Mouse (Mus musculus) intestine, embryonic 14.5 days (tissue): ENCODE data around the gene Olfr628. TPM values are rescaled to one million over a fixed set of nuclear protein-coding genes. Genes with fewer than 3 reads are reported as not detected.
"Not testable (repeated sequence)": the region's sequence is repeated elsewhere in the genome, so short reads cannot be mapped to it uniquely, and the experiment has no call there.

ENCODE experiments used
- ATAC-seq: fragments of 200-750 bp; cut with Nextera tagmentation; replicated peaks from 2 replicates; pipeline ENCODE4 v1.8.0; 2017; ENCODE audit warnings: low read depth, moderate number of reproducible peaks, moderate TSS enrichment, moderate library complexity; ENCODE audit not compliant: low FRiP score, low TSS enrichment
- DNase-seq: peaks from one replicate; pipeline ENCODE4 v3.0.0-alpha.2; 2018; ENCODE audit warnings: low spot score
- H3K27ac ChIP-seq: fragments of 300-500 bp; sonication (generic); 2 replicates; pipeline ENCODE4 v1.5.1; 2014; ENCODE audit warnings: low read depth, mild to moderate bottlenecking, control low read depth
- H3K27me3 ChIP-seq: fragments of 300-500 bp; sonication (generic); replicated peaks from 2 replicates; pipeline ENCODE4 v1.6.1; 2014; ENCODE audit warnings: low read length, control low read depth; ENCODE audit not compliant: control insufficient read depth, insufficient read depth
- H3K36me3 ChIP-seq: fragments of 300-500 bp; sonication (generic); 2 replicates; pipeline ENCODE4 v1.6.1; 2014; ENCODE audit warnings: low read length, control low read depth; ENCODE audit not compliant: control insufficient read depth, insufficient read depth
- H3K4me1 ChIP-seq: fragments of 300-500 bp; sonication (generic); replicated peaks from 2 replicates; pipeline ENCODE4 v1.6.1; 2014; ENCODE audit warnings: low read length, control low read depth, mixed read lengths; ENCODE audit not compliant: control insufficient read depth, insufficient read depth
- H3K4me2 ChIP-seq: fragments of 300-500 bp; sonication (generic); 2 replicates; pipeline ENCODE4 v1.6.1; 2014; ENCODE audit warnings: low read length
- H3K4me3 ChIP-seq: fragments of 300-500 bp; sonication (generic); 2 replicates; pipeline ENCODE4 v1.5.1; 2014; ENCODE audit warnings: low read depth, low read length, control low read depth, mixed read lengths
- H3K9ac ChIP-seq: fragments of 300-500 bp; sonication (generic); 2 replicates; pipeline ENCODE4 v1.6.1; 2014; ENCODE audit warnings: mild to moderate bottlenecking, low read length
- H3K9me3 ChIP-seq: fragments of 300-500 bp; sonication (generic); 2 replicates; pipeline ENCODE4 v1.6.1; 2016; ENCODE audit warnings: low read length, control low read depth; ENCODE audit not compliant: control insufficient read depth
- WGBS: fragments of 180-500 bp; shearing (Covaris S2); extraction: QIAGEN DNeasy Blood & Tissue Kit; methylation state at CpG from one replicate; pipeline ENCODE4 v1.1.7; 2014; 5-methylcytosine and 5-hydroxymethylcytosine counted together
- polyA plus RNA-seq: library from polyadenylated mRNA; unstranded; fragments of >200 nt; fragmentation: Nextera tagmentation; extraction: Ambion mirVana; gene quantifications from 2 replicates; pipeline ENCODE4 v1.2.1, GENCODE M21; 2014

Gene Olfr628
- not detected in 2 replicates for polyA plus RNA-seq

GRCm38 (mm10) chr7:103730074-103730473, at the start of gene Olfr628:
Gene Olfr628, plus strand, starts transcription at chr7:103730374.
- no peak for DNase-seq
- Histone ChIP-seq H3K4me2 (no peak within 1 kb of the TSS), H3K4me1 (no peaks in the 10 kb centered on the region), H3K9me3 (no peaks in the 10 kb centered on the region), H3K27me3 (no peaks in the 10 kb centered on the region), H3K9ac (no peak within 1 kb of the TSS), H3K4me3 (no peak within 1 kb of the TSS), H3K27ac (no peak within 1 kb of the TSS), H3K36me3 (no peaks in the 10 kb centered on the region)
- WGBS, result 88% methylated on average over 1 of the region's 1 CpGs
- ATAC-seq, result no peak

GRCm38 (mm10) chr7:103682420-103682819, 47.8 kb upstream of the Olfr628 start, which contains the start of gene Olfr625-ps1:
Gene Olfr625-ps1, plus strand, starts transcription at chr7:103682720.
- H3K4me2 ChIP-seq, result no peak within 1 kb of the TSS
- no peaks in the 10 kb centered on the region for H3K27me3 ChIP-seq
- no peaks in the 10 kb centered on the region for H3K9me3 ChIP-seq
- H3K4me1 ChIP-seq, result no peaks in the 10 kb centered on the region
- H3K27ac ChIP-seq, result no peak within 1 kb of the TSS
- no peak within 1 kb of the TSS for H3K4me3 ChIP-seq
- no peaks in the 10 kb centered on the region for H3K36me3 ChIP-seq
- ATAC-seq (no peak), DNase-seq (no peak)
- H3K9ac ChIP-seq, result no peak within 1 kb of the TSS

GRCm38 (mm10) chr7:103699469-103699868, 30.7 kb upstream of the Olfr628 start:
- Histone ChIP-seq H3K4me1 (no peaks in the 10 kb centered on the region), H3K9me3 (no peaks in the 10 kb centered on the region), H3K9ac (no peak overlapping the region), H3K4me3 (no peak overlapping the region), H3K27ac (no peak overlapping the region), H3K36me3 (no peaks in the 10 kb centered on the region), H3K27me3 (no peaks in the 10 kb centered on the region), H3K4me2 (no peak overlapping the region)
- ATAC-seq (no peak), DNase-seq (no peak)
- 87% methylated on average over 4 of the region's 4 CpGs for WGBS

- no peak overlapping the region for H3K9ac ChIP-seq
- H3K27me3 ChIP-seq, result no peaks in the 10 kb centered on the region
- WGBS, result 44% methylated on average over 2 of the region's 2 CpGs
- no peak overlapping the region for H3K27ac ChIP-seq
- H3K4me3 ChIP-seq, result no peak overlapping the region
- H3K9me3 ChIP-seq, result no peaks in the 10 kb centered on the region
- H3K4me2 ChIP-seq, result no peak overlapping the region
- DNase-seq, result no peak
- no peaks in the 10 kb centered on the region for H3K4me1 ChIP-seq
- no peak for ATAC-seq
- no peaks in the 10 kb centered on the region for H3K36me3 ChIP-seq
Observed at GRCm38 (mm10) chr7:103712024-103712423, 18.1 kb upstream of the Olfr628 start.

GRCm38 (mm10) chr7:103714371-103714770, 15.8 kb upstream of the Olfr628 start, which contains the start of gene Olfr243:
Gene Olfr243, plus strand, starts transcription at chr7:103714671.
- no peak for DNase-seq
- Histone ChIP-seq H3K4me1 (no peaks in the 10 kb centered on the region), H3K9ac (no peak within 1 kb of the TSS), H3K27ac (no peak within 1 kb of the TSS), H3K27me3 (no peaks in the 10 kb centered on the region), H3K4me2 (no peak within 1 kb of the TSS), H3K4me3 (no peak within 1 kb of the TSS), H3K9me3 (no peaks in the 10 kb centered on the region), H3K36me3 (no peaks in the 10 kb centered on the region)
- no peak for ATAC-seq

- not testable (repeated sequence) for H3K36me3 ChIP-seq, H3K27ac ChIP-seq, H3K4me3 ChIP-seq, H3K27me3 ChIP-seq, ATAC-seq, H3K9ac ChIP-seq, H3K4me2 ChIP-seq, H3K4me1 ChIP-seq, H3K9me3 ChIP-seq, DNase-seq
- WGBS, result 91% methylated on average over 1 of the region's 1 CpGs
Observed at GRCm38 (mm10) chr7:103716398-103716797, 13.8 kb upstream of the Olfr628 start.

GRCm38 (mm10) chr7:103744843-103745242, 14.7 kb downstream of the Olfr628 start, which contains the start of gene Olfr629:
Gene Olfr629, minus strand, starts transcription at chr7:103744943.
- H3K4me3 ChIP-seq, result no peak within 1 kb of the TSS
- H3K4me2 ChIP-seq, result no peak within 1 kb of the TSS
- DNase-seq (no peak), ATAC-seq (no peak)
- H3K36me3 ChIP-seq, result no peaks in the 10 kb centered on the region
- no peak within 1 kb of the TSS for H3K27ac ChIP-seq
- no peak within 1 kb of the TSS for H3K9ac ChIP-seq
- no peaks in the 10 kb centered on the region for H3K9me3 ChIP-seq
- no peaks in the 10 kb centered on the region for H3K4me1 ChIP-seq
- H3K27me3 ChIP-seq, result no peaks in the 10 kb centered on the region
- 85% methylated on average over 2 of the region's 2 CpGs for WGBS

- WGBS, result 42% methylated on average over 2 of the region's 2 CpGs
- H3K4me1 ChIP-seq, result no peaks in the 10 kb centered on the region
- H3K36me3 ChIP-seq, result no peaks in the 10 kb centered on the region
- no peak within 1 kb of the TSS for H3K4me2 ChIP-seq
- DNase-seq, result no peak
- no peak within 1 kb of the TSS for H3K9ac ChIP-seq
- no peak within 1 kb of the TSS for H3K27ac ChIP-seq
- no peaks in the 10 kb centered on the region for H3K9me3 ChIP-seq
- H3K27me3 ChIP-seq, result no peaks in the 10 kb centered on the region
- no peak for ATAC-seq
- no peak within 1 kb of the TSS for H3K4me3 ChIP-seq
Observed at GRCm38 (mm10) chr7:103757233-103757632, 27.1 kb downstream of the Olfr628 start, which contains the start of gene Olfr630. Gene Olfr630, minus strand, starts transcription at chr7:103757333.

- H3K4me3 ChIP-seq, H3K9ac ChIP-seq, H3K36me3 ChIP-seq, H3K9me3 ChIP-seq, H3K27ac ChIP-seq, H3K4me1 ChIP-seq, ATAC-seq, H3K27me3 ChIP-seq, DNase-seq, H3K4me2 ChIP-seq: not testable (repeated sequence)
- WGBS, result 80% methylated on average over 6 of the region's 6 CpGs
Observed at GRCm38 (mm10) chr7:103762212-103762611, 32.0 kb downstream of the Olfr628 start.
